Mouse (Mus musculus): ENCODE results near the gene Gm5414. TPM values are rescaled to one million over a fixed set of nuclear protein-coding genes. Genes with fewer than 3 reads are reported as not detected.

The Gm5414 gene
- total RNA-seq (2021), result not detected
- polyA plus RNA-seq (2012; rRNA removed), result not detected in 2 replicates
- long read RNA-seq, result 0 reads

- H3K27ac ChIP-seq, result no peak within 1 kb of the TSS
- H3K9ac ChIP-seq (ENCODE audit: low read depth, low read length), result no peak within 1 kb of the TSS
- no peak for TF ChIP-seq CTCF (IDR thresholded peaks at IDR 0.05)
- no peak for TF ChIP-seq EP300 (IDR thresholded peaks at IDR 0.05; ENCODE audit: insufficient read depth, low read depth, low read length)
- TF ChIP-seq POLR2A (IDR thresholded peaks at IDR 0.05; ENCODE audit: insufficient read depth, low read depth, low read length), result no peak
- H3K79me2 ChIP-seq (replicated peaks; ENCODE audit: control insufficient read depth, insufficient read depth, low read length), result no peaks in the 10 kb centered on the region
- DNase-seq, result no peak
- no peaks in the 10 kb centered on the region for H3K36me3 ChIP-seq (ENCODE audit: control insufficient read depth, insufficient read depth, low read length)
- H3K27me3 ChIP-seq (ENCODE audit: control insufficient read depth, insufficient read depth, low read length), result no peaks in the 10 kb centered on the region
- 61% methylated on average over 2 of the region's 2 CpGs for WGBS
- intact Hi-C loops (cut with DNase I), result no loop called here
- no peak within 1 kb of the TSS for H3K4me3 ChIP-seq
- no peaks in the 10 kb centered on the region for H3K4me1 ChIP-seq (ENCODE audit: control insufficient read depth, insufficient read depth, low read length)
Measured at GRCm38 (mm10) chr15:101627884-101628283, at the start of gene Gm5414. Gene Gm5414, minus strand, starts transcription at chr15:101628188.

DNA sequence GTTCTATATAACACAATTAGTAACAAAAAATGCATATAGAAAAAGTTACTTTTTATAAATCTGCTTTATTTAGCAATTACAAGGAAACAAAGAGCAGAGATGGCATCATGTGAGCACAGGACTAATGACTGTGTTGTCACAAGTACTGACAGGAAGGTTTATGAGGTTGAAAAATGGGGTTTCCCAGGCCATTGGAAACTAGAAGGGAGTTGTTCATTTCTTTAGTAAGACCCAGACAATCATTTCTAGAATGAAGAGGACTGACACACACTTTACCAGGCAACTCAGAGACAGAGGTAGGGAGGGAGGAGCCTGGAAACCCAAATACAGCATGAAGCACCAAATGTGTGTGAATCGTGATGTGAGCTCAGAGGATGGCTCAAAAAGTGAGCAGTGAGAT, 48.0 kb upstream of the Gm5414 start:
- WGBS, result 89% methylated on average over 1 of the region's 1 CpGs
- Histone ChIP-seq H3K79me2 (replicated peaks; ENCODE audit: control insufficient read depth, insufficient read depth, low read length) (no peaks in the 10 kb centered on the region), H3K9ac (ENCODE audit: low read depth, low read length) (no peak overlapping the region), H3K27ac (no peak overlapping the region), H3K36me3 (ENCODE audit: control insufficient read depth, insufficient read depth, low read length) (no peaks in the 10 kb centered on the region), H3K27me3 (ENCODE audit: control insufficient read depth, insufficient read depth, low read length) (no peaks in the 10 kb centered on the region), H3K4me3 (no peak overlapping the region), H3K4me1 (ENCODE audit: control insufficient read depth, insufficient read depth, low read length) (no peaks in the 10 kb centered on the region)
- DNase-seq, result no peak
- TF ChIP-seq CTCF (IDR thresholded peaks at IDR 0.05) (no peak), EP300 (IDR thresholded peaks at IDR 0.05; ENCODE audit: insufficient read depth, low read depth, low read length) (no peak), POLR2A (IDR thresholded peaks at IDR 0.05; ENCODE audit: insufficient read depth, low read depth, low read length) (no peak)
- intact Hi-C loops (cut with DNase I), result no loop called here

GRCm38 (mm10) chr15:101652736-101653265, 24.8 kb upstream of the Gm5414 start:
- H3K27ac ChIP-seq, result no peak overlapping the region
- TF ChIP-seq EP300 (IDR thresholded peaks at IDR 0.05; ENCODE audit: insufficient read depth, low read depth, low read length) (no peak), CTCF (IDR thresholded peaks at IDR 0.05) (no peak), POLR2A (IDR thresholded peaks at IDR 0.05; ENCODE audit: insufficient read depth, low read depth, low read length) (no peak)
- no peak overlapping the region for H3K9ac ChIP-seq (ENCODE audit: low read depth, low read length)
- no peaks in the 10 kb centered on the region for H3K4me1 ChIP-seq (ENCODE audit: control insufficient read depth, insufficient read depth, low read length)
- intact Hi-C loops (cut with DNase I), result no loop called here
- no peaks in the 10 kb centered on the region for H3K27me3 ChIP-seq (ENCODE audit: control insufficient read depth, insufficient read depth, low read length)
- H3K4me3 ChIP-seq, result no peak overlapping the region
- H3K79me2 ChIP-seq (replicated peaks; ENCODE audit: control insufficient read depth, insufficient read depth, low read length), result no peaks in the 10 kb centered on the region
- DNase-seq, result no peak
- no peaks in the 10 kb centered on the region for H3K36me3 ChIP-seq (ENCODE audit: control insufficient read depth, insufficient read depth, low read length)
- 79% methylated on average over 5 of the region's 5 CpGs for WGBS

GRCm38 (mm10) chr15:101647280-101647679, 19.3 kb upstream of the Gm5414 start, which contains the start of gene Gm5478:
Gene Gm5478, minus strand, starts transcription at chr15:101647380.
- DNase-seq, result no peak
- intact Hi-C loops (cut with DNase I), result no loop called here
- no peaks in the 10 kb centered on the region for H3K27me3 ChIP-seq (ENCODE audit: control insufficient read depth, insufficient read depth, low read length)
- no peaks in the 10 kb centered on the region for H3K79me2 ChIP-seq (replicated peaks; ENCODE audit: control insufficient read depth, insufficient read depth, low read length)
- 71% methylated on average over 3 of the region's 3 CpGs for WGBS
- no peaks in the 10 kb centered on the region for H3K36me3 ChIP-seq (ENCODE audit: control insufficient read depth, insufficient read depth, low read length)
- no peaks in the 10 kb centered on the region for H3K4me1 ChIP-seq (ENCODE audit: control insufficient read depth, insufficient read depth, low read length)
- H3K9ac ChIP-seq (ENCODE audit: low read depth, low read length), result no peak within 1 kb of the TSS
- no peak within 1 kb of the TSS for H3K4me3 ChIP-seq
- no peak within 1 kb of the TSS for H3K27ac ChIP-seq
- TF ChIP-seq CTCF (IDR thresholded peaks at IDR 0.05) (no peak), POLR2A (IDR thresholded peaks at IDR 0.05; ENCODE audit: insufficient read depth, low read depth, low read length) (no peak), EP300 (IDR thresholded peaks at IDR 0.05; ENCODE audit: insufficient read depth, low read depth, low read length) (no peak)

GRCm38 (mm10) chr15:101599123-101599522, 28.9 kb downstream of the Gm5414 start:
- Histone ChIP-seq H3K36me3 (ENCODE audit: control insufficient read depth, insufficient read depth, low read length) (no peaks in the 10 kb centered on the region), H3K79me2 (replicated peaks; ENCODE audit: control insufficient read depth, insufficient read depth, low read length) (no peaks in the 10 kb centered on the region)

DNA sequence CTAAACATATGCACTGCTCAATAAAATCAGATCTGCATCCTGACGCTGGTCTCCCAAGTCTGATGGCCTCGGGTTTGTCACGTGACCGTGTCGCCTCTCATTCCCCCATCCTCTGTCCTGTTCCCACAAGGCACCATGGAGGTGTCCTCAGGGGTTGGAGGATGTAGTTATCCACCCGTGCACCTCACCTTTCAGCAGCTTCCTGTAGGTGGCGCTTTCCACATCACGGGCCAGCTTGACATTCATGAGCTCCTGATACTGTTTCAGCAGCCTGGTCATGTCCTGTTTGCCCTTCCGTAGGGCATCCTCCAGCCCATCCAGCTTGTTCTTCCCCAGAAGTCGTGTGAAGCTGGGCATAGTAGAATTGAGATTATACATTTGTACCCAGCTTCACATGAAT, 39.8 kb downstream of the Gm5414 start:
- DNase-seq, result no peak
- Histone ChIP-seq H3K4me3 (no peak overlapping the region), H3K9ac (ENCODE audit: low read depth, low read length) (no peak overlapping the region), H3K27me3 (ENCODE audit: control insufficient read depth, insufficient read depth, low read length) (no peaks in the 10 kb centered on the region), H3K79me2 (replicated peaks; ENCODE audit: control insufficient read depth, insufficient read depth, low read length) (no peaks in the 10 kb centered on the region), H3K27ac (no peak overlapping the region), H3K36me3 (ENCODE audit: control insufficient read depth, insufficient read depth, low read length) (no peaks in the 10 kb centered on the region), H3K4me1 (ENCODE audit: control insufficient read depth, insufficient read depth, low read length) (no peaks in the 10 kb centered on the region)
- TF ChIP-seq CTCF (IDR thresholded peaks at IDR 0.05), result peak; percentile 8; the same call in 1 of the 2 replicates
- TF ChIP-seq POLR2A (IDR thresholded peaks at IDR 0.05; ENCODE audit: insufficient read depth, low read depth, low read length), result no peak
- no peak for TF ChIP-seq EP300 (IDR thresholded peaks at IDR 0.05; ENCODE audit: insufficient read depth, low read depth, low read length)
- WGBS, result 67% methylated on average over 10 of the region's 10 CpGs
- intact Hi-C loops (cut with DNase I), result no loop called here

More at GRCm38 (mm10) chr15:101599123-101599522, 28.9 kb downstream of the Gm5414 start:
- WGBS, result 56% methylated on average over 6 of the region's 6 CpGs
- Histone ChIP-seq H3K4me3 (no peak overlapping the region), H3K27ac (no peak overlapping the region), H3K4me1 (ENCODE audit: control insufficient read depth, insufficient read depth, low read length) (no peaks in the 10 kb centered on the region), H3K9ac (ENCODE audit: low read depth, low read length) (no peak overlapping the region), H3K27me3 (ENCODE audit: control insufficient read depth, insufficient read depth, low read length) (no peaks in the 10 kb centered on the region)
- no peak for TF ChIP-seq EP300 (IDR thresholded peaks at IDR 0.05; ENCODE audit: insufficient read depth, low read depth, low read length)
- TF ChIP-seq CTCF (IDR thresholded peaks at IDR 0.05), result no peak
- no peak for DNase-seq
- intact Hi-C loops (cut with DNase I), result no loop called here
